Mouse (Mus musculus) midbrain, embryonic 13.5 days (tissue): Measurements from ENCODE around the gene Sh3bgrl3. TPM values are rescaled to one million over a fixed set of nuclear protein-coding genes. Genes with fewer than 3 reads are reported as not detected.
"Not testable (repeated sequence)": the region's sequence is repeated elsewhere in the genome, so short reads cannot be mapped to it uniquely, and the experiment has no call there.

Experiments
- ATAC-seq: fragments of 200-750 bp; cut with Nextera tagmentation; 2 replicates; pipeline ENCODE4 v1.8.0; 2017; ENCODE audit warnings: mild to moderate bottlenecking, moderate TSS enrichment, moderate library complexity
- H3K27ac ChIP-seq: fragments of 300-500 bp; sonication (generic); 2 replicates; pipeline ENCODE4 v1.5.1; 2015; ENCODE audit warnings: inconsistent platforms, mild to moderate bottlenecking, moderate library complexity
- H3K27me3 ChIP-seq: fragments of 300-500 bp; sonication (generic); 2 replicates; pipeline ENCODE4 v1.6.1; 2015; ENCODE audit warnings: mild to moderate bottlenecking, inconsistent platforms
- H3K36me3 ChIP-seq: fragments of 300-500 bp; sonication (generic); 2 replicates; pipeline ENCODE4 v1.6.1; 2015; ENCODE audit warnings: mild to moderate bottlenecking, inconsistent platforms
- H3K4me1 ChIP-seq: fragments of 300-500 bp; sonication (generic); replicated peaks from 2 replicates; pipeline ENCODE4 v1.6.1; 2015; ENCODE audit warnings: inconsistent platforms
- H3K4me2 ChIP-seq: fragments of 300-500 bp; sonication (generic); replicated peaks from 2 replicates; pipeline ENCODE4 v1.6.1; 2015; ENCODE audit warnings: moderate library complexity, mild to moderate bottlenecking, inconsistent platforms
- H3K4me3 ChIP-seq: fragments of 300-500 bp; sonication (generic); replicated peaks from 2 replicates; pipeline ENCODE4 v1.5.1; 2015; ENCODE audit warnings: mild to moderate bottlenecking, inconsistent platforms
- H3K9ac ChIP-seq: fragments of 300-500 bp; sonication (generic); replicated peaks from 2 replicates; pipeline ENCODE4 v1.6.1; 2015; ENCODE audit warnings: mild to moderate bottlenecking, inconsistent platforms
- H3K9me3 ChIP-seq: fragments of 300-500 bp; sonication (generic); 2 replicates; pipeline ENCODE4 v1.6.1; 2016; ENCODE audit warnings: mild to moderate bottlenecking, inconsistent platforms
- WGBS: fragments of 180-500 bp; shearing (Covaris S2); methylation state at CpG from one replicate; pipeline ENCODE4 v1.1.7; 2015; 5-methylcytosine and 5-hydroxymethylcytosine counted together
- polyA plus RNA-seq: library from polyadenylated mRNA; unstranded; fragments of >200 nt; fragmentation: Nextera tagmentation; extraction: Ambion mirVana; gene quantifications from 2 replicates; pipeline ENCODE4 v1.2.1, GENCODE M21; 2015

Gene Sh3bgrl3
- polyA plus RNA-seq, result 319 and 332 TPM in 2 replicates

DNA sequence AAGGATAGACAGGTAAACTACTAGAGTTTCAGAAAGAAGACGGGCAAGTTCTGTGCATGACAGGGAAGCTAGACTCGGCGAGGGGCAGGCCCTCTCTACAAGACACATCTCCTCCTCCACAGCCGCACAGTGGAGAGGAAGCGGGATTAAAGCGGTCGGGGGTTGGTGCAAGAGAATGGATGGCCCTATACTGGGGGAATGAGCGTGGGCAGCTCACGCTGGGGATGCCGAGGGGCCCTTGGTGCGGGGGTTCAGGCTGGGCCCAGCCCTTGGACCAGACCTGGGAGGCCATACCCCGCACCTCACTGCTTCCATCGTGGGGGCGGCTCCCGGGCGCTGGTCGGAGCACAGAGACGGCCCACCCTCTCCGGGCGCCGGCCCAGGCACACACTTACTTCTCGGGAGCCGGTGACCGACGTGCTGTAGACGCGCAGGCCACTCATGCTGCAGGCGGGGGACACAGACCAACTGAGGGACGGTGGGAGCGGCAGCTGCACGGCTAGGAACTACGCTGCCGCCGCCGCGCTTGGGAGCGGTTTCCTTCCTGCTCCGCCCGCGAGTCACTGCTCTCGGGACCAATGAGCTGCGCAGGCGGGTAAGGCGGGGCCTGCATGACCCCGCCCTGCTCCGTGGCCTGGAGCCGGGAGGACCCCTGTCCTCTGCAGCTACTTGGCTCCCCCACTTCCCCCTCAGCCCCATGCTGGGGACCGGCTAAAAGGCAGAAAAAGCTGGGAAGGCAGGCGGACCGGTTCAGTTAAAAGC is at the start of gene Sh3bgrl3:
Gene Sh3bgrl3, minus strand, starts transcription at position 569 of the 762 bp plus-strand sequence.
- peak; percentile 96 for ATAC-seq
- under 1% methylated on average over 50 of the region's 50 CpGs for WGBS
- H3K9ac ChIP-seq, result peak within 1 kb of the TSS; percentile 93

DNA sequence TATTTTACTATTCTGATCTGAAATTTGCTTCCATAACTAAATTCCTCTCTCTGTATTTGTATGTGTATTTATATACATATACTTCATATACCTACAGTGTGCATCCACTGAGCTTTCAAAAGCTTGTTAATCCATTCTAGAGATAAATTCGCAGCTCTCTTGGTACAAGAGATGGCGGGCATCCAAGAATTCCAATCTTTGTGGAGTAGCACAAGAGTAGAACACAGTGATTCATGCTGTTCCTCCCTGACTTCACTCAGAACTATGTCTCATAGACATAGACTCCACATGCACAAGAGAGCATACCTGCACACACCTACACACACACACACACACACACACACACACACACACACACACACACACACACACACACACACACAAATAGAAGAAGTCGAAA is 43.8 kb upstream of the Sh3bgrl3 start:
- peaks cover 11% of the 10 kb centered on the region; the same call in 1 of the 2 replicates for H3K36me3 ChIP-seq
- no peaks in the 10 kb centered on the region for H3K9me3 ChIP-seq
- H3K27me3 ChIP-seq, result no peaks in the 10 kb centered on the region
- no peak overlapping the region for H3K4me2 ChIP-seq
- H3K27ac ChIP-seq, result no peak overlapping the region
- no peak for ATAC-seq
- H3K9ac ChIP-seq, result no peak overlapping the region
- no peak overlapping the region for H3K4me3 ChIP-seq
- WGBS, result 88% methylated on average over 3 of the region's 3 CpGs
- no peaks in the 10 kb centered on the region for H3K4me1 ChIP-seq

More for the DNA sequence above, at the start of gene Sh3bgrl3:
- H3K27me3 ChIP-seq, result no peaks in the 10 kb centered on the region
- H3K4me3 ChIP-seq, result peak within 1 kb of the TSS; percentile 88
- peak within 1 kb of the TSS; percentile 83 for H3K27ac ChIP-seq
- peaks cover 21% of the 10 kb centered on the region for H3K36me3 ChIP-seq
- H3K4me2 ChIP-seq, result peak within 1 kb of the TSS; percentile 86
- no peaks in the 10 kb centered on the region for H3K9me3 ChIP-seq
- peaks cover 29% of the 10 kb centered on the region for H3K4me1 ChIP-seq

DNA sequence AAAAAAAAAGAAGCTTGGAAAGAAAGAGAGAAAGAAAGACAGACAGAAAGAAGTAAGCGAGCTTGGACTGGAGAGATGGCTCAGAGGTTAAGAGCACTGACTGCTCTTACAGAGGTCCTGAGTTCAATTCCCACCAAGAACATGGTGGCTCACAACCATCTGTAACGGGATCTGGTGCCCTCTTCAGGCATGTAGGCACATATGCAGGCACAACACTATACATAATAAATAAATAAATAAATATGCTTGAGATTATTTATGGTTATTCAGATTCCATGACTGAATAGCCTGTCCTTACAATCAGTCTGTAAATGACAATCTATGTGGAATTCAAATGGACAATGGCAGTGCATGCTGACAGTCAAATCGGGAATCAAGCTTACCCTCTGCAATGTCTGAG is 38.3 kb upstream of the Sh3bgrl3 start:
- H3K27ac ChIP-seq, result no peak overlapping the region
- no peaks in the 10 kb centered on the region for H3K4me1 ChIP-seq
- no peak overlapping the region for H3K9ac ChIP-seq
- H3K36me3 ChIP-seq, result peaks cover 23% of the 10 kb centered on the region
- H3K4me3 ChIP-seq, result no peak overlapping the region
- no peaks in the 10 kb centered on the region for H3K9me3 ChIP-seq
- no peaks in the 10 kb centered on the region for H3K27me3 ChIP-seq
- ATAC-seq, result no peak
- WGBS, result 93% methylated on average over 3 of the region's 3 CpGs
- H3K4me2 ChIP-seq, result no peak overlapping the region

DNA sequence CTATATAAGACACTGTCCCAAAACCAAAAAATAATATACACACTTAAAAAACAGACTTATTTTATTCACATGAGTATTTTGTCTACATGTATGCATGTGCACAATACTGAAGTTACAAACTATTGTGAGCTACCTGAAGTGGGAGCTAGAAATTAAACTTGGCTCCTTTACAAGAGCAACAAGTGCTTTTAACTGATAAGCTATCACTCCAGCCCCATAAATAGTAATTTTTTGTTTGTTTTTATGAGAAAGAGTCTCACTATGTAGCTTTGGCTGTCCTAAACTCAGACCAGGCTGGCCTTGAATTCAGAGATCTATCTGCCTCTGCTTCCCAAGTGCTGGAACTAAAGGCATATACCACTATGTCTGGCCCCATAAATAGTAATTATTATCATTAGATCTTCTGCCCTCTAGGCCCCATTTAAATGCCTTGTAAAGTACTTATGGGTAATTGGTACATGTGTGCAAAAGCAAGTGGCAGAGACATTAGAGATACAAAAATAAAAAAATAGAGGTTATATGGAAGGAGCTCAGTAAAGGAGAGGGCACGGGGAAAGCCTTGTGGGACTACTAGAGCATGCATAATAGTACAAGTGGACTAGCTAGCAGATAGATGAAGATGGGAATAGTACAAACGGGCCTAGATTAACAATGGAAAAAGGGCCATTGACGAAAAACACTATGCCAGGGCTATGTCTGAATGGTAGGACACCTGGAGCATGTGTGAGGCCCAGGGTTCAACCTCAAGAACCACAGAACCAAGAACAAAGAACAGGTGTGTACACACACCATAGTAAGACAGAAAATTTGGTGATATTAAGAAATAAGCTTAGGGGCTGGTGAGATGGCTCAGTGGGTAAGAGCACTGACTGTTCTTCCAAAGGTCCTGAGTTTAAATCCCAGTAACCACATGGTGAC is 37.2 kb upstream of the Sh3bgrl3 start:
- H3K4me3 ChIP-seq, result no peak overlapping the region
- no peak for ATAC-seq
- H3K27me3 ChIP-seq, result no peaks in the 10 kb centered on the region
- peaks cover 23% of the 10 kb centered on the region for H3K36me3 ChIP-seq
- no peak overlapping the region for H3K9ac ChIP-seq
- H3K9me3 ChIP-seq, result no peaks in the 10 kb centered on the region
- no peak overlapping the region for H3K27ac ChIP-seq
- WGBS, result 91% methylated on average over 3 of the region's 3 CpGs
- no peak overlapping the region for H3K4me2 ChIP-seq
- no peaks in the 10 kb centered on the region for H3K4me1 ChIP-seq

DNA sequence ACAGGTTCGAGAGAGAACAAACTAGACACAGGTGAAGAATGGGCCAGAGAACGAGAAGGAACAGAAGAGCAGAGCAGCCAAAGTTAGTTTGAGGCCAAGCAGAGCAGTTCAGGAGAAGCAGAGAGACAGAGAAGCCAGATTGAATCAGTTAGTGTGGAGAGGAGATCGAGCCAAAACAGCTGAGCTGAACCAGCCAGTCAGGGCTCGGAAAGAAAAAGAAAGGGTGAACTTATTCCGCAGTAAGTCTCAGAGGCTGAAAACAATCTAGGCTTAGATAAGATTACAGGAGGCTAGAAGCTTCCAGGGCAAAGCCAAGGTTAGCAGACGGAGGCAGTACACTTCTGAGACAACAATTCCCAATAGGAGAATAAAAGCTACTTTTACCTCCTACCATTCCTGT is 36.4 kb upstream of the Sh3bgrl3 start:
- 85% methylated on average over 6 of the region's 6 CpGs for WGBS
- no peak overlapping the region for H3K9ac ChIP-seq
- H3K9me3 ChIP-seq, result no peaks in the 10 kb centered on the region
- H3K4me3 ChIP-seq, result no peak overlapping the region
- H3K4me2 ChIP-seq, result no peak overlapping the region
- peaks cover 23% of the 10 kb centered on the region for H3K36me3 ChIP-seq
- ATAC-seq, result no peak
- no peak overlapping the region for H3K27ac ChIP-seq
- no peaks in the 10 kb centered on the region for H3K4me1 ChIP-seq
- H3K27me3 ChIP-seq, result no peaks in the 10 kb centered on the region

DNA sequence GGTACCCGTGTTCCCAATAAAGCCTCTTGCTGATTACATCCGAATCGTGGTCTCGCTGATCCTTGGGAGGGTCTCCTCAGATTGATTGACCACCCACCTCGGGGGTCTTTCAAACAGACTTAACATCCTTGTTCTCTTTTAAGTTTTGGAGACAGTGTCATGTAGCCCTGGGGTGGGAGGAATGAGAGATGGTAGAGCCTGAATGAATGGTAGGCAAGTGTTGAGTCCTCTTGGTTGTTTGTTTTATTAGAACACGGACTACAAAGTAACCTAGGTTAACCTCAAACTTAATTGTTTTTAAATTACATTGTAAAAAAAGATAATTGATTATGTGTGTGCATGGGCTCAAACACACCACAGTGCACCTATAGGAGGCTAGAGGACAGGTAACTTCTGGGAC is 36.0 kb upstream of the Sh3bgrl3 start:
- WGBS, result 94% methylated on average over 6 of the region's 6 CpGs

DNA sequence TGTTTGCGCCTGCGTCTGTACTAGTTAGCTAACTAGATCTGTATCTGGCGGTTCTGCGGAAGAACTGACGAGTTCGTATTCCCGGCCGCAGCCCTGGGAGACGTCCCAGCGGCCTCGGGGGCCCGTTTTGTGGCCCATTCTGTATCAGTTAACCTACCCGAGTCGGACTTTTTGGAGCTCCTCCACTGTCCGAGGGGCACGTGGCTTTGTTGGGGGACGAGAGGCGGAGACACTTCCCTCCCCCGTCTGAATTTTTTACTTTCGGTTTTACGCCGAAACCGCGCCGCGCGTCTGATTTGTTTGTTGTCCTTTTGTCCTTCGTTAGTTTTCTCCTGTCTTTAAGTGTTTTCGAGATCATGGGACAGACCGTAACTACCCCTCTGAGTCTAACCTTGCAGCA is 31.5 kb upstream of the Sh3bgrl3 start:
- H3K9me3 ChIP-seq, H3K4me1 ChIP-seq, H3K27ac ChIP-seq, H3K27me3 ChIP-seq, ATAC-seq: not testable (repeated sequence)
- Histone ChIP-seq H3K9ac (0 out of 2 replicates have a peak overlapping the region, but pooled peaks have one; percentile 32), H3K4me3 (peak overlapping the region; percentile 49), H3K4me2 (peak overlapping the region; percentile 67), H3K36me3 (peaks cover 13% of the 10 kb centered on the region)
- 13% methylated on average over 30 of the region's 30 CpGs for WGBS

More for the DNA sequence above, 36.0 kb upstream of the Sh3bgrl3 start:
- Histone ChIP-seq H3K9ac (no peak overlapping the region), H3K36me3 (peaks cover 23% of the 10 kb centered on the region), H3K4me3 (no peak overlapping the region), H3K27me3 (no peaks in the 10 kb centered on the region), H3K9me3 (no peaks in the 10 kb centered on the region), H3K4me1 (no peaks in the 10 kb centered on the region), H3K27ac (no peak overlapping the region), H3K4me2 (no peak overlapping the region)
- no peak for ATAC-seq

DNA sequence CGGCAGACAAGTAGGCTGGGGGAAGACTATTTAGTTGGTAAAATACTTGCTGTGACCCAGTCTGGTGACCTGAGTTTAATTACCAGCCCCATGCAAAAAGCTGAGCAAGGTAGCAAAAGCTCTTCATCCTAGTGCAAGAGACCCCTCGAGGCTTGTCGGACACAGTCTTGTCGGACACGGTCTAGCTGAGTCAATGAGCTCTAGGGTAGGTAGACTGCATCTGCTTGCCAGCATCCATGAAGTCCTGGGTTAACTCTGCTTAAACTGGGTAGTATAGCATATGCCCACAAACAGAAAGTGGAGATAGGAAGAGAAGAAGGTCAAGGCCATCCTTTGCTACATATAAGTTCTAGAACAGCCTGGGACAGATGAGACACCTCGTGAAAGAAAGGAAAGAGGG is 30.2 kb upstream of the Sh3bgrl3 start:
- Histone ChIP-seq H3K36me3 (peaks cover 19% of the 10 kb centered on the region), H3K4me3 (no peak overlapping the region), H3K9ac (no peak overlapping the region), H3K4me1 (no peaks in the 10 kb centered on the region), H3K4me2 (no peak overlapping the region), H3K9me3 (no peaks in the 10 kb centered on the region), H3K27me3 (peaks cover 7% of the 10 kb centered on the region), H3K27ac (no peak overlapping the region)
- WGBS, result 86% methylated on average over 6 of the region's 6 CpGs
- no peak for ATAC-seq

DNA sequence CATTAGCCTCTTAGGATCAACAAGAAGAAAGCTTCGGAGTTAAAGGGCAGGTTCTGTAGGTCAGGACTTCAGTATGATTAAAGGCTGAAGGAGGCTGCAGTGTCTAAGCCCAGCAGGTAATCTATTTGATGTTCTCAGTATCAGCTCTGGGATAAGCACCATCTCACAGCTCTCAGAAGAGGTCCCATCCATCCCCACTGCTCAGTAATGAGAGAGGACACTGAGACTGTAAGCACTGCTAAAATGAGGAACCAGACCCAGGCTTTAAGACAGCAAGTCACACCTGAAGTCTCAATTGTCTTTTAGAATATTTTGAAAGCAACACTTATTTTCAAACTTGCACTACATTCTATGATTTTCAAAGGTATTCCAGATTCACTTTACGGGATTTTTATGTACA is 29.0 kb upstream of the Sh3bgrl3 start:
- Histone ChIP-seq H3K4me2 (no peak overlapping the region), H3K9me3 (no peaks in the 10 kb centered on the region), H3K27me3 (peaks cover 7% of the 10 kb centered on the region), H3K27ac (no peak overlapping the region), H3K36me3 (peaks cover 28% of the 10 kb centered on the region), H3K9ac (no peak overlapping the region), H3K4me3 (no peak overlapping the region), H3K4me1 (no peaks in the 10 kb centered on the region)
- no peak for ATAC-seq
- WGBS, result 83% methylated on average over 2 of the region's 2 CpGs

DNA sequence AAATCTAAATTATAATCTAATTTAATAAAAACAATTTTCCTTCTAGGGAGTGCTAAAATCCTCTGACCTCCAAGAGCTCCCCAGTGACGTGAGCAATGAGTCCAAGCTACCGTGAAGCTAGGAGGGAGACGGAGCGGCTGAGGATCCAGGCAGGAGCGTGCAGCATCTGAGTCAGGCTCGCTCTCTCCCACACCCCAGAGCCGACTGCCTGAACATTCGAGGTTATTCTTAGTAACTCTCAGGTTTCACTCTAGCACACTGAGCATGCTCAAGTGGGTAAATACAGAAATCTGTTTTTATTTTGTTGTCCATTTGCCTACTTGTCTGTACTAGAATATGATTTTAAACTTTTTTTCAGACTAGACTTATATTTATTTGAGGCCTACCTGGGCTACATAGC is 28.2 kb upstream of the Sh3bgrl3 start:
- WGBS, result 76% methylated on average over 8 of the region's 8 CpGs
- H3K4me1 ChIP-seq, result no peaks in the 10 kb centered on the region
- H3K36me3 ChIP-seq, result peaks cover 35% of the 10 kb centered on the region
- peaks cover 7% of the 10 kb centered on the region for H3K27me3 ChIP-seq
- H3K27ac ChIP-seq, result no peak overlapping the region
- no peak overlapping the region for H3K9ac ChIP-seq
- ATAC-seq, result no peak
- no peaks in the 10 kb centered on the region for H3K9me3 ChIP-seq
- H3K4me2 ChIP-seq, result no peak overlapping the region
- no peak overlapping the region for H3K4me3 ChIP-seq

DNA sequence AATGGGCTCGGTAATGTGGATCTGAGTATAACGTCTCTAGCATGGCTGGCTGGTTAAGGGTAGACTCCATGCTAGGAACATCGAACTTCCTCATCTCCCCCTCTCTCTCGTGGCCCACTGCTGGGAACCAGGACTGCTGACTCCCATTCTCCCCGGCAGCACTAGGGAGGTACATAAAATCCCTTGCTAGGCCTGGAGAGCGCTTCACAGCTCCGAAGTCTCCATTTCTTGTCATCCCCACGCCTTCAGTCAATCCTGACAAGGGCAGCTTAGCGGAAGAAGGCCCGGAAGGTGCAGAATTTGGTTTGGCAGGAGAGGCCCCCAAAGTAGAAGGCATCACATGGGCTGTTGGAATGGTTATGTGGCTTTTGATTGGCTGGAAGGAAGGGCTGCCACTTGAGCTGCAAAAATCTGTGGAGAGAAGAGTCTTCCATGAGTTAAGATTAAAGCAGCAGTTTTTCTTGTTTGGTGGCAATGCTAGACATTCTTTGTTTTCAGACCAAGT is 27.4 kb upstream of the Sh3bgrl3 start:
- Histone ChIP-seq H3K27ac (no peak overlapping the region), H3K9ac (no peak overlapping the region), H3K4me2 (no peak overlapping the region), H3K27me3 (peaks cover 7% of the 10 kb centered on the region), H3K4me1 (no peaks in the 10 kb centered on the region), H3K9me3 (no peaks in the 10 kb centered on the region), H3K36me3 (peaks cover 42% of the 10 kb centered on the region), H3K4me3 (no peak overlapping the region)
- no peak for ATAC-seq
- 95% methylated on average over 10 of the region's 10 CpGs for WGBS

DNA sequence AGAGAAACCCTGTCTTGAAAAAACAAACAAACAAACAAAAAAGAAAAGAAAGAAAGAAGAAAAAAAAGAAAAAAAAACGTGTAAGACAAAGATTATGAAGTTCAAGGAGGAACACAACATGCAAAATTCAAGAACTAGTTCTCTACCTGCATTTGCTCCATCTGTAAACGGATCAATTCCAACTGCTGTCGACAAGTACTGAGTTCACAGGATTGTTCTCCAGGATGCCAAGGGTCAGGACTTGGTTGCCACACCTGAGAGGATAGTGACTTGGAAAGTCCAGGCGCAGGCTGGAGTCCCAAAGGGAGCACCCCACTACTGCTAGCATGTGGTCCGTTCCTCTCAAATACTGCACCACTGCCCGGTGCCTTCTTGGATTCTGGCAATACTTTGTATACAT is 26.9 kb upstream of the Sh3bgrl3 start:
- ATAC-seq, result no peak
- WGBS, result 92% methylated on average over 6 of the region's 6 CpGs
- H3K4me2 ChIP-seq, result no peak overlapping the region

More for the DNA sequence above, 26.9 kb upstream of the Sh3bgrl3 start:
- Histone ChIP-seq H3K36me3 (peaks cover 45% of the 10 kb centered on the region), H3K27ac (no peak overlapping the region), H3K4me3 (no peak overlapping the region), H3K4me1 (no peaks in the 10 kb centered on the region), H3K27me3 (peaks cover 7% of the 10 kb centered on the region), H3K9me3 (no peaks in the 10 kb centered on the region), H3K9ac (no peak overlapping the region)
